Mouse (Mus musculus): ENCODE data around the gene Vmn1r149. TPM values are rescaled to one million over a fixed set of nuclear protein-coding genes. Genes with fewer than 3 reads are reported as not detected.
"Not testable (repeated sequence)": the region's sequence is repeated elsewhere in the genome, so short reads cannot be mapped to it uniquely, and the experiment has no call there.

Vmn1r149 gene
- not detected in 2 replicates for polyA plus RNA-seq (2014; fragmentation: Nextera tagmentation; extraction: Ambion mirVana)

GRCm38 (mm10) chr7:22438129-22438528, at the start of gene Vmn1r149:
Gene Vmn1r149, minus strand, starts transcription at chr7:22438229.
- H3K4me3 ChIP-seq (ENCODE audit: low read depth, low read length); DNase-seq (ENCODE audit: low spot score, missing footprints); H3K9me3 ChIP-seq (ENCODE audit: control insufficient read depth, low read length); ATAC-seq (ENCODE audit: low FRiP score); H3K4me2 ChIP-seq; H3K36me3 ChIP-seq (ENCODE audit: control insufficient read depth, insufficient read depth, low read length); H3K27ac ChIP-seq (ENCODE audit: low read depth, low read length); H3K4me1 ChIP-seq (ENCODE audit: control insufficient read depth, insufficient read depth, low read length); H3K9ac ChIP-seq (ENCODE audit: low read length); H3K27me3 ChIP-seq (ENCODE audit: control insufficient read depth, insufficient read depth, low read length): not testable (repeated sequence)
- WGBS = no CpG with 5 or more reads among the region's 2 CpGs

GRCm38 (mm10) chr7:22463975-22464374, 25.9 kb upstream of the Vmn1r149 start, which contains the start of gene Gm10665:
Gene Gm10665, minus strand, starts transcription at chr7:22464075.
- not testable (repeated sequence) for ATAC-seq (ENCODE audit: low FRiP score); H3K36me3 ChIP-seq (ENCODE audit: control insufficient read depth, insufficient read depth, low read length); H3K4me1 ChIP-seq (ENCODE audit: control insufficient read depth, insufficient read depth, low read length); H3K4me3 ChIP-seq (ENCODE audit: low read depth, low read length); H3K9me3 ChIP-seq (ENCODE audit: control insufficient read depth, low read length); H3K9ac ChIP-seq (ENCODE audit: low read length); H3K27ac ChIP-seq (ENCODE audit: low read depth, low read length); DNase-seq (ENCODE audit: low spot score, missing footprints); H3K27me3 ChIP-seq (ENCODE audit: control insufficient read depth, insufficient read depth, low read length); H3K4me2 ChIP-seq
- WGBS = no CpG with 5 or more reads among the region's 5 CpGs

GRCm38 (mm10) chr7:22413283-22413682, 24.7 kb downstream of the Vmn1r149 start, which contains the start of gene Vmn1r148:
Gene Vmn1r148, plus strand, starts transcription at chr7:22413583.
- WGBS = no CpG with 5 or more reads among the region's 3 CpGs
- not testable (repeated sequence) for H3K4me1 ChIP-seq (ENCODE audit: control insufficient read depth, insufficient read depth, low read length); DNase-seq (ENCODE audit: low spot score, missing footprints); H3K27me3 ChIP-seq (ENCODE audit: control insufficient read depth, insufficient read depth, low read length); H3K4me2 ChIP-seq; H3K4me3 ChIP-seq (ENCODE audit: low read depth, low read length); H3K9ac ChIP-seq (ENCODE audit: low read length); H3K9me3 ChIP-seq (ENCODE audit: control insufficient read depth, low read length); H3K36me3 ChIP-seq (ENCODE audit: control insufficient read depth, insufficient read depth, low read length); ATAC-seq (ENCODE audit: low FRiP score); H3K27ac ChIP-seq (ENCODE audit: low read depth, low read length)

Other genes starting within 250 kb of the Vmn1r149 start
- not detected in 2 replicates for gene Vmn1r143, start 248.9 kb downstream of the Vmn1r149 start, polyA plus RNA-seq (2014; fragmentation: Nextera tagmentation; extraction: Ambion mirVana)
- gene Gm8653, start 237.0 kb downstream of the Vmn1r149 start, polyA plus RNA-seq (2014; fragmentation: Nextera tagmentation; extraction: Ambion mirVana) = not detected in 2 replicates
- not detected in 2 replicates for gene Gm8453, start 208.7 kb downstream of the Vmn1r149 start, polyA plus RNA-seq (2014; fragmentation: Nextera tagmentation; extraction: Ambion mirVana)
- not detected in 2 replicates for gene Gm4187, start 108.5 kb downstream of the Vmn1r149 start, polyA plus RNA-seq (2014; fragmentation: Nextera tagmentation; extraction: Ambion mirVana)
- gene Gm8660, start 67.2 kb downstream of the Vmn1r149 start, polyA plus RNA-seq (2014; fragmentation: Nextera tagmentation; extraction: Ambion mirVana) = not detected in 2 replicates
- gene Vmn1r148, start 24.6 kb downstream of the Vmn1r149 start, polyA plus RNA-seq (2014; fragmentation: Nextera tagmentation; extraction: Ambion mirVana) = not detected in 2 replicates
- not detected in 2 replicates for gene Gm10665, start 25.8 kb upstream of the Vmn1r149 start, polyA plus RNA-seq (2014; fragmentation: Nextera tagmentation; extraction: Ambion mirVana)
- gene Vmn1r151, start 61.4 kb upstream of the Vmn1r149 start, polyA plus RNA-seq (2014; fragmentation: Nextera tagmentation; extraction: Ambion mirVana) = not detected in 2 replicates
- not detected in 2 replicates for gene Vmn1r152, start 84.7 kb upstream of the Vmn1r149 start, polyA plus RNA-seq (2014; fragmentation: Nextera tagmentation; extraction: Ambion mirVana)
- not detected in 2 replicates for gene Gm8677, start 96.7 kb upstream of the Vmn1r149 start, polyA plus RNA-seq (2014; fragmentation: Nextera tagmentation; extraction: Ambion mirVana)
- gene Gm4201, start 127.1 kb upstream of the Vmn1r149 start, polyA plus RNA-seq (2014; fragmentation: Nextera tagmentation; extraction: Ambion mirVana) = not detected in 2 replicates
- gene Gm4565, start 149.9 kb upstream of the Vmn1r149 start, polyA plus RNA-seq (2014; fragmentation: Nextera tagmentation; extraction: Ambion mirVana) = not detected in 2 replicates
- not detected in 2 replicates for gene Vmn1r155, start 219.8 kb upstream of the Vmn1r149 start, polyA plus RNA-seq (2014; fragmentation: Nextera tagmentation; extraction: Ambion mirVana)